Mouse (Mus musculus) hindlimb bud, embryonic 11.5 days (tissue): Measurements from ENCODE around the gene Gm6993.

Source experiments
- DNase-seq: peaks from one replicate; pipeline ENCODE4 v3.0.0-alpha.2; 2012; ENCODE audit warnings: low read depth, low spot score; ENCODE audit errors: extremely low spot score

Gm6993 gene

DNA sequence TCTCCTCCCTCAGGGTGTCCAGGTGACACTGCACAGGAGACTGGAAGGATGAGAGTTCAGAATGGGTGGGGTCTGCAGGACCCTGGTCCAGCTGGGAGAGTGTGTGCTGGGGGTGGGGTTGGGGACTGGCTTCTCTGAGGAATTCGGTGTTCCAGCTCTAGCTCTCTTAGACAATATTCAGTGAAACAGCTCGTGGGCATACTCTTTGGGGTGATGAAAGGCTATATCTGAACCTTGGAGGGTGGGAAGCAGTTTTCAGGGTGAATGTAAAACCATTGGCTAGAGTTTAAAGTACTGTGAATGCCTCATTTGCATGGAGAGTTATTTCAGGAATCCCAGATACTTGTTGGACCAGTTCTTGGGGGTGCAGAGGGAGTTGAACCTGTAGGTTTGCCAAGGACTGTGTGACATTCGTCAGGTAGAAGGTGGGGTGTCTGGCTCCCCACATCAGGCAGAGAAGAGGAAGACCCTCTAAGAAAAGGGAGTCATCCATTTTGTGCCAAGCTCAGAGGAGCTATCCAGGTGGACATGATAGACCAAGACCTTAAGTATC, 1.5 kb upstream of the Gm6993 start:
- no peak for DNase-seq

DNA sequence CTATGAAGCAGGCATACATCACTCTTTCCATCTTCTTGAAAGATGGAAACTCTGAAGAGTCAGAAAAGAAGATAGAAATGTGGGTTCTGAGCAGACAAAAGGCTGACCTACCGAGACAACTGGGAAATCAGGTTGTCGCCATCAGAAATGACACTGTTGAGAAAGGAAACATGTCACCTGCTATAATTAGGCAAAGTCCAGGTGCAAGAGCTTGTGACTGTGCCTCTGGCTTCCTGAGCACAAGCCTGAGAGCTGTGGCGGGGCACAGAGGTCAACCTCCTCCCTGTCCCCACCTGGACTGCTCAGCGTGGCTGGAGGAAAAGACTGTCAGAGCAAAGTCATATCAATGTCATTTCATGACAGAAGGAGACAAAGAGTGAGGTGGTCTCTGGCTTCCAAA, 772 bp upstream of the Gm6993 start:
- DNase-seq, result no peak

DNA sequence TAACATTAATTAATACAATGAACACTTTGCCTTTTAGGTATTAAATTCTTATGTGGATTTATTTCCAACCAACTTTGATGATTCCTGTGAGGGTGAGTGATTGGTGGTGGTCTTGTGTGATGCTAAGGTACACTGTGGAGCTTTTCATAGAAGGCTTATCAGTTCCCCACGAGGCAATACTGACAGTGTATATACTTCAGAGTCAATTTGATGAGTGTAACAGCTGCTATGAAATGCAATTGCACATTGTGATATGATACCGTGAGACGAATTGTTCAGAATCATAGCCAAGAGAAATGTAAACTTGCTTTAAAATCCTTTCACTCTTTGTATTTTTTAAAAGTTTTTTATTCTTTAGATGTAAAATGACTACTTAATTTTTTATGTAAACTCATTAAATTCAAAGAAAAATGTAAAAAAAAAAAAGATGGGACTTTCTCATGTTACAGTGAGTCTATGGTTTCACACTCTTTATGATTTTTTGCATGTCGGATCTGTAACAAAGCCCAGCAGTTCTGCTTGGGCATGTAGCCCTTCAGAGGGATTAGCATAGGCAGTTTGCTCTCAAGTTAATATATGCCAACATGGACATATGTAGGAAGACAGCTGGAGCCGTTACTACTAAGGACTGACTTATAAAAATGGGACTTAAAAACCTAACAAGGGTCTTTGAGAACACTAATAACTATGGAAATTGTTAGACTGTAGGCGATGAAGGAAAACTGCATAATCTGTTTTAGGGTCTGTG, 1.2 kb downstream of the Gm6993 start:
- no peak for DNase-seq

DNA sequence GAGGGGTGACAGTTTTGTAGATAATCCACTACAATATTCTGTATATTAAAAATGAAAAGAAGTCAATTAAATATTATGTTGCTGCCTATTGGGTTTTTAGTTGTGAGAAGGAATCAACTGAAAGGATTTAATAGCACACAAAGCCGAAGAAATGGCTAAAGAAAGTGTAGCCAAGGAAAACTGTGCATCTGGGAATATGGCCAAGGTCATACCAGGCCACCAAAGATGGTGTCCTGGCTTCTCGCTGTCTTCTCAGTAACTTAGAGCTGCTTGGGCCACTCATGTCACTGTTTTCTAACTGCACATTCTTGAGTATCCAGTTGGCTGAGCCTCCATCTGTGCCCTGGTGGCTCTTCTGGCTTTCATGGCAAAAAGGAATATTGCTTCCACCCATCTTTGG, 3.4 kb downstream of the Gm6993 start:
- no peak for DNase-seq

GRCm38 (mm10) chr12:31244691-31245090, 4.1 kb downstream of the Gm6993 start:
- no peak for DNase-seq

DNA sequence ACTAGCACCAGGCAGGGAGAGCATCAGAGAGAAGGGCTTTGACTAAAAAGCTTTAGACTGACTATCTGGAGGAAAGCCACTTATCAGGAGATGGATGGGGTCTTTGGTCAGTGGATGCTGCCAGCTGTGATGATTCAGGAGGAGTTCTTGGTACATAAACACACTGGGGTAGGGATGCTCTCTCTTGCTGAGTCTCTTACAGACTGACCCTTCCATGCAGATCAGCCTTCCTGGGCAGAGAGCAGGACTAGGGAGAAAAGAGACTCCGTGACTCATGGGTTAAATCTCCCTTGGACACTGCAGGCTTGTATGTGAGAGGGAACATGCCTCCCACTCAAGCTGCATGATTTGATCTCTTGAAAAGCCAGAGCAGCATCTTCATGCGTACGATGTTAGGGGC, 5.6 kb downstream of the Gm6993 start:
- DNase-seq, result no peak

DNA sequence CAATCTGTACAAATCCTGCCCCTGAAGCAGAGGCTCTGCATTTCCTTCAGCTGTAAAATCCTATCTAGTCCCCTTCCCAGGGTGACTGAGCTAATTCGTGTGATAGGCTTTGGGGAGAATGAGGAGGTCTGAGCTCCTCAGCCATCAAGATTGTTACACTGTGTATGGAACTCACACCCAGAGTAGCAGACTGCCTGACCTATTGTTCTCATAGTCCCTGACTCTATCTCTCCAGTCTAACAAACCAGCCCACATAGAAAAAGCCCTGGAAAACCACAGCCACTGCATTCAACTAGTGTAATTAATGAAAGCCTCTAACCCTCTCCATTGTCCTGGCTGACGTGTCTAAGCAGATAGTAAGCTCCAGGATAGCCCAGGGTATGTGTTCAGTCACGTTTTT, 6.0 kb downstream of the Gm6993 start:
- DNase-seq, result no peak

DNA sequence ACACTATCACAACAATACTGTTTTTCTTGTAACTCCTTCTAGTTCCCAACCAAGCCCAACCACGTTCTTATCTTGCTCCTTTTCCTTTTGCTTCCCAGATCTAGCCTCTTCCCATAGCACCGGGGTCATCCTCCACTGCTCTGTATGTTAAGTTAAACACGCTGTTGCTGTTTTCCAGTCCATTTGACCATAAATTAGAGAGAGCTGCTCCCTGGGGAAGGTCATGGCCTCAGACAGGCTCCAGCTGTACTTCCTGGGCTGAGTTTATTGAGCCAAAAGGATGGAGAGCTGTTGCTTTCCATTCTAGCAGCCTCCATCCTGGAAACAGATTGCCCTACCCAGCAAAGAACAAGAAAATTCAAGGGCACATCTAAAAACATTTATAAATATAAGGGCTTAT, 7.6 kb downstream of the Gm6993 start:
- no peak for DNase-seq

DNA sequence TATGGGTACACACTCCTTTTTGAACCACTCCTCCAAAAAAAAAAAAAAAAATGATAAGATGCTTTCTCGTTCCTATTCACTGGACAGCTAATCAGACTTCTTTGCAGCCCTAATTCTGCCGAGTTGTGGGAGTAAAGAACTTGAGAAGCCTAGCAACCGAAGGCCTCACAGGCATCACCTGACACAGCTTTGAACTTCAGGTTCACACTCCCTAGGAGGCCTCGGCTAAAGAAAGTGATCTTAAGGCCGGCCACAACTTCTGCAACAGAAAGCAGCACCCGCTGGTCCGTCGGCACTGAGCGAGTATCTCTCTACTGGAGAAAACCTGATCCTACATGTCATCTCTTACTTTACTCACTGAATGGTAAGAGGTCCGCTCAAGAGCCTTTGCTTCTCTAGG, 8.1 kb downstream of the Gm6993 start:
- no peak for DNase-seq

DNA sequence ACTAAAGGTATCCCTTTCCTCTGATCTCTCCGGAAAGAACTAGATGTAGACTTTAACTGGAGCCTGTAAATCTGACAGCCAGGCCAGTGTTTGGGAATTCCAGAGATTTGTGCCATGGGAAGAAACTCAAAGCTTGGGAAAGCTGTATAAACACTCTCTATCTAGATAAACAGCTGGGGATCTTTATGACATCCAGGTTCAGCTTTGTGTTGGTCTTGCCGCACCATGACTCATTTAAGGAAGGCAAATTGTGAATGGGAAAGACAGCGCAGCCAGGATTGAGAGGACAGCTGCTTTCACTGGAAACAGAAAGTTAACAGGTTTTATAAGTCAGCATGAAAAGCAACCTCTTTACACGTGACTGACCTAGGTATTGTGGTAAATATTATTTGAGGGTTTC, 11.7 kb downstream of the Gm6993 start:
- DNase-seq, result no peak

GRCm38 (mm10) chr12:31254978-31255377, 14.4 kb downstream of the Gm6993 start:
- DNase-seq, result no peak

DNA sequence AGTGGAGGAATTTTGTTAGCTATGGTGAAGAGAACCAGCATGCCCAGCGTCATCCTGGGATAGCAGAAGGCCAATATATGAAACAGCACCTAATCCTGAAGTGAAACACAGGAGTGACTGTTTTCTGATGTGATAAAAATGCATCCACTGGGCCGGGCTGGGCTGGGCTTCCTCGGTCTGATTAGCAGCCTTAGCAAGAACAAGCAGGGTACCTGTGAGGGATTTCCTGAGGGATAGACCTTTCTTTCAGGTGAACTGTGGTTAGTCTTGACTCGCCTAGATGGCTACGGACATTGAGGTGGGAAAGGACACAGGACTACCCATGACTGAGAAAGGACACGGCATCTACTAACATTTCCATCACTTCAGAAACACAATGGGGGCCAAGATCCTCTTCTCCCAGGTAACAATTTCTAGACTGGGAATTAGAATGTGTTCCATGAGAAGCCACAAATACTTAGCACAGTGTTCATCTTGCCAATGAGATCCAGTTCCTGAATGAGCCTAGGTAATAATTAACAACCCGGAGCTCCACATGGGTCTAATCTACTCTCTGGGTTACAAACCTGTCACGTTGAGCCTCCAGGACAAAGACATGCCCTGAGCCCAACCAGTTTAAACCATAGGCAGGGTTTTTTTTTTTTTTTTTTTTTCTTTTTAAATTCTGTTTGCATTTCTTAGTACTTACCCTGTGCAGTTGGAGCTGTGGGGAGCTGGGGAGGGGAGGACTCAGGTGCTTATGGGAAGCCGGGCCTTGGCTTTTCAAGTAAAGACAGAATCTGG, 15.7 kb downstream of the Gm6993 start:
- no peak for DNase-seq

DNA sequence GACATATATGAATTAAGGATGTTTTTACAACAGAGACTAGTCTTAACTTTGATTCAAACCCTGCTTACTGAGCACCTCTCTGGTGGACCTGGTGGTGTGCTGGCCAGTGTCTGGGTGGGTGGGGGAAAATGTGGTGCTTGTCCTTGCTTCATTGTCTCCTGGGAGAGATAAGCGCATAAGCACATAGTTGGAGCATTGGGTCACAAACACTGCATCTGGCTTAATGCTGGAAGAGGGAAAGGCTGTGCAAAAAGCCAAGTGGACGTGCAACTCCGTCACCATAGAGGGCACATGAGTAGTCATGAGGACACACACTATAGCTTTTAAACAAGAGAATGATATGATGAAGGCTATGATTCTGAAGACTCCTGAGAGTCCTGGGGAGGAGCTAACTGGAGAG, 21.3 kb downstream of the Gm6993 start:
- no peak for DNase-seq

GRCm38 (mm10) chr12:31263921-31264320, 23.4 kb downstream of the Gm6993 start:
- DNase-seq, result no peak

- no peak for DNase-seq
Measured at GRCm38 (mm10) chr12:31265005-31265721, 24.6 kb downstream of the Gm6993 start, which contains the start of gene Lamb1. TSS of gene Lamb1 (plus strand) at chr12:31265234.

DNA sequence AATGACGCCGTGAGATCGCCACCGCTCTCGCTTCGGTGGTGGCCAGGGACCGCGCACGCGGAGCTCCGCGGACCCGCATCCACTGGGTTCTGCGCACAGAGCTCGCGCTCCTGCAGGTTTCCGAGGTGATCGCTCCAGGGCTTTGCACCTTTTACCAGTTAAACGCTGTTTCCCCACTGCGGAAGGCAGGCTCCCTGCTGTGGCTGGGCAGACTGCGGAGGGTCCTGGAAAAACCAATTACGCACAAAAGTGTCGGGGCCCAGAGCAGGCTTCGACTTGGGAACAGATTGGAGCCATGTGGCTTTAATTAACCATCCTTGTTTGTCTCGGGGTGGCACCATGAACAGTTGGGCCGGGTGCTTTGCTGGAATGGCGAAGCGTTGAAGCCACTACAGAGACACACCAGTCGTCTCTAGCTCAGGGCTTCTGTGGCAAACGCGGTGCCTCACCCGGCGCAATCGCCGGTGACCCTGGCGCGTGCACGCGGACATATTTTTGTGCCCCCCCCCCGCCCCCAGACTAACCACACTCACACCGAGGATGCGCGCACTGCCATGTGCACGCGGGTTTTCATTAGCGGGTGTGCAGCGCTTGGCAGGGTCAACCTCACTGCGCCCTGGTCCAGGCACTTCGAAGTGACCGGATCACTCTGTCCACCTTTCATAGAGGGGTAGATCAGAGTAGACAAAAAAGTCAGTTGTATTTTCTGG, 25.3 kb downstream of the Gm6993 start:
- DNase-seq, result no peak

- DNase-seq, result no peak
Measured at GRCm38 (mm10) chr12:31266686-31267085, 26.1 kb downstream of the Gm6993 start.

DNA sequence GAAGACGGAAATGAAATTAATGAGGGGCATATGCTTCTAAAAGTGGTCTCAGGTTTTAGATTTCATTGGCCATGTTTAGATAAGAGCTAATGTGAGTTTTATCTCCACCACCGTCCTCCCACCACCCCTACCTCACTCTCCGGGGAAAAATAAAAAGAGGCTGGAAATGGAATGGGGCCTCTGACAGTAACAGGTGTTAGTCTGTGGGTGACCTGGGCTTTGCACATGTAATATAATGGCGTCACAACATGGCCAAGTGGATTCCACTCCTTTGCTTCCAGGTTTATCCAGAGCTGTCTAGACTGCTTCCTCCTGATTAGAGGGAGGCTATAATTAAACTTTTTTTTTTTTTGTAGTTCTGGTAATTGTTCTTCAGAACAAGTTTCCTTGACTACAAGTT, 26.8 kb downstream of the Gm6993 start:
- DNase-seq, result no peak

DNA sequence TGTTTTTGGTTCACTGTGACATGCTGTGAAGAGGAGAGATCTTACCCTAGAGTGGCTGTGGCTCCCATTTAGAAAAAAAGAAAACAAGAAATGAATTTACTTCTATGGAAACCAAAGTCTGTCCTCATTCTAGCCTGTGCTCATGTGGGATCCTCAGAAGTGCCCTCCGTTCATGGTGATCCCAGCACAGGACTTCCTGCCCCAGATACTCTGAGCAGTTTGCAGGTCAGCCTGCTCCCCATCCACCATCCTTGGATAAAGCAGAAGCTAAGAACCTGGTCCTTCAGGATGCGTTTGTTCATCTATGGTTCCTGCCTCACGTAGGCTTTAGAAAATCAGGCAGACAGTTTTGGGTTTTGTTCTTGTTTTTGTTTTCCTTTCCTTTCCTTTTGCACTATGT, 27.7 kb downstream of the Gm6993 start:
- no peak for DNase-seq

GRCm38 (mm10) chr12:31269020-31269597, 28.5 kb downstream of the Gm6993 start:
- DNase-seq, result no peak

GRCm38 (mm10) chr12:31270361-31270760, 29.8 kb downstream of the Gm6993 start:
- DNase-seq, result no peak
